Comparison of ENCODE assay signal across 8 mouse cellular contexts in genomic region chr10:99599142-99600120, GRCm38 (mm10).
A peak's percentile ranks its signal among the peaks of the same experiment; 100 is the strongest.
DNase-seq lines count a peak whose midpoint lies in the region; ATAC-seq and TF ChIP-seq lines count a peak whose summit lies in the region.
"Not testable (repeated sequence)": the region's sequence is repeated elsewhere in the genome, so short reads cannot be mapped to it uniquely, and the experiment has no call there.

No protein-coding gene starts in this region.

- peak; percentile 84 for ATAC-seq in hindbrain, embryonic 15.5 days (ENCODE audit: low FRiP score, low read depth)
- 0 out of 2 replicates have a peak, but pooled peaks have one; percentile 18 for ATAC-seq in liver, embryonic 13.5 days (ENCODE audit: low read depth)
- ATAC-seq in midbrain, embryonic 15.5 days (replicated peaks), result peak; percentile 86

- not testable (repeated sequence) for H3K4me1 ChIP-seq in hindbrain, embryonic 15.5 days (replicated peaks); liver, embryonic 13.5 days (replicated peaks); midbrain, embryonic 15.5 days

- WGBS in hindbrain, embryonic 15.5 days, result 47% methylated on average over 25 of the region's 34 CpGs
- 42% methylated on average over 25 of the region's 34 CpGs for WGBS in liver, embryonic 13.5 days (ENCODE audit: insufficient replicate concordance)
- WGBS in midbrain, embryonic 15.5 days, result 42% methylated on average over 28 of the region's 34 CpGs

- peak overlapping the region; percentile 31 for H3K9ac ChIP-seq in hindbrain, embryonic 15.5 days
- not testable (repeated sequence) for H3K9ac ChIP-seq in liver, embryonic 13.5 days
- peak overlapping the region; percentile 21; the same call in 1 of the 2 replicates for H3K9ac ChIP-seq in midbrain, embryonic 15.5 days

- H3K4me3 ChIP-seq in gastrocnemius, adult 2 months, result peak overlapping the region; percentile 61
- H3K4me3 ChIP-seq in hindbrain, embryonic 15.5 days, result peak overlapping the region; percentile 43
- peak overlapping the region; percentile 42 for H3K4me3 ChIP-seq in liver, embryonic 13.5 days (replicated peaks)
- peak overlapping the region; percentile 42 for H3K4me3 ChIP-seq in midbrain, embryonic 15.5 days

- peak overlapping the region; percentile 78 for H3K27ac ChIP-seq in gastrocnemius, adult 2 months
- peak overlapping the region; percentile 70; the same call in 1 of the 2 replicates for H3K27ac ChIP-seq in hindbrain, embryonic 15.5 days (replicated peaks)
- H3K27ac ChIP-seq in liver, embryonic 13.5 days, result not testable (repeated sequence)
- H3K27ac ChIP-seq in midbrain, embryonic 15.5 days, result peak overlapping the region; percentile 62

- TF ChIP-seq CTCF in gastrocnemius, adult 2 months (IDR thresholded peaks at IDR 0.05), result not testable (repeated sequence)

- H3K27me3 ChIP-seq in hindbrain, embryonic 15.5 days; liver, embryonic 13.5 days; midbrain, embryonic 15.5 days (replicated peaks); splenic B cell, adult 2 months (ENCODE audit: control insufficient read depth, insufficient read depth, low read length, poor library complexity, severe bottlenecking): not testable (repeated sequence)

- intact Hi-C loops in gastrocnemius, adult 2 months (cut with DNase I), result not testable (repeated sequence)

- DNase-seq in Muller cell, postnatal 12 days (ENCODE audit: inconsistent ontology term), result peak; percentile 67
- DNase-seq in cerebellum, postnatal 36 days, result peak; percentile 16 to 21
- not testable (repeated sequence) for DNase-seq in gastrocnemius, adult 2 months; liver, embryonic 13.5 days
- peak; percentile 18 to 19 for DNase-seq in kidney, postnatal 36 days
- DNase-seq in splenic B cell, adult 2 months (ENCODE audit: low read depth, low spot score), result peak; percentile 68

- not testable (repeated sequence) for H3K36me3 ChIP-seq in hindbrain, embryonic 15.5 days; liver, embryonic 13.5 days; midbrain, embryonic 15.5 days (replicated peaks); splenic B cell, adult 2 months (ENCODE audit: control insufficient read depth, insufficient read depth, low read length, poor library complexity, severe bottlenecking)

- H3K9me3 ChIP-seq in hindbrain, embryonic 15.5 days; liver, embryonic 13.5 days (replicated peaks); midbrain, embryonic 15.5 days: not testable (repeated sequence)

- H3K4me2 ChIP-seq in hindbrain, embryonic 15.5 days, result peak overlapping the region; percentile 49
- peak overlapping the region; percentile 52 for H3K4me2 ChIP-seq in liver, embryonic 13.5 days
- H3K4me2 ChIP-seq in midbrain, embryonic 15.5 days, result peak overlapping the region; percentile 44

Comparison
In these comparisons a context has a peak if more than half of its experiments do, and no peak if none do; other contexts are left out.
1. ATAC-seq: peak in every context shown above with its lines; median percentile 86 in midbrain, embryonic 15.5 days; 84 in hindbrain, embryonic 15.5 days; 18 in liver, embryonic 13.5 days.